Mouse (Mus musculus) cerebellum, adult 9-11 months (tissue): Measurements from ENCODE around the gene Dact3.
A peak's percentile ranks its signal among the peaks of the same experiment; 100 is the strongest.

Experiments
- DNase-seq: peaks from one replicate; pipeline ENCODE4 v3.0.0; 2022

Dact3 gene

GRCm38 (mm10) chr7:16918670-16919069 is 43.6 kb downstream of the Dact3 start:
- DNase-seq, result peak; percentile 57

GRCm38 (mm10) chr7:16919395-16920149 is 44.5 kb downstream of the Dact3 start:
- DNase-seq, result peak; percentile 68

DNA sequence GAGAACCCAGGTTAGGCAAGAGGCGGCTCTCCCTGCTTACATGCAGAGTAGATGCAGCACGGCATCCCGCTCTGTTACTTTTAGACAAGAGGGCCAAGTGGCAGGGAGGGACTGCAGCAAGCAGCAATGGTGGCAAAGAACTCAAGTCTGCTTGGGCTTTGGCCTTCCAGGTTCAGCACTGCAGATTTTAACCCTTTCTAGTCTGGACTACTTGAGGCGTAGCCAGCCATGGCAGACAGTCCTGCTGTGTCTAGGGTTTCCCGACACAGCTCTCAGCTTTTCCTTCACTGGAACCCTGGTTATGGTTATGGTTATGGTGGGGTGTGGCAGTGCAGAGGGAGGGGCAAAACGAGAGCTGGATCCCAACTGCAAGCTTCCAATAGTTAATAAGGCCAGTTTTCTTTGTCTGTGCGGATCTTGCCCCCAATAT is 45.0 kb downstream of the Dact3 start:
- DNase-seq, result no peak

DNA sequence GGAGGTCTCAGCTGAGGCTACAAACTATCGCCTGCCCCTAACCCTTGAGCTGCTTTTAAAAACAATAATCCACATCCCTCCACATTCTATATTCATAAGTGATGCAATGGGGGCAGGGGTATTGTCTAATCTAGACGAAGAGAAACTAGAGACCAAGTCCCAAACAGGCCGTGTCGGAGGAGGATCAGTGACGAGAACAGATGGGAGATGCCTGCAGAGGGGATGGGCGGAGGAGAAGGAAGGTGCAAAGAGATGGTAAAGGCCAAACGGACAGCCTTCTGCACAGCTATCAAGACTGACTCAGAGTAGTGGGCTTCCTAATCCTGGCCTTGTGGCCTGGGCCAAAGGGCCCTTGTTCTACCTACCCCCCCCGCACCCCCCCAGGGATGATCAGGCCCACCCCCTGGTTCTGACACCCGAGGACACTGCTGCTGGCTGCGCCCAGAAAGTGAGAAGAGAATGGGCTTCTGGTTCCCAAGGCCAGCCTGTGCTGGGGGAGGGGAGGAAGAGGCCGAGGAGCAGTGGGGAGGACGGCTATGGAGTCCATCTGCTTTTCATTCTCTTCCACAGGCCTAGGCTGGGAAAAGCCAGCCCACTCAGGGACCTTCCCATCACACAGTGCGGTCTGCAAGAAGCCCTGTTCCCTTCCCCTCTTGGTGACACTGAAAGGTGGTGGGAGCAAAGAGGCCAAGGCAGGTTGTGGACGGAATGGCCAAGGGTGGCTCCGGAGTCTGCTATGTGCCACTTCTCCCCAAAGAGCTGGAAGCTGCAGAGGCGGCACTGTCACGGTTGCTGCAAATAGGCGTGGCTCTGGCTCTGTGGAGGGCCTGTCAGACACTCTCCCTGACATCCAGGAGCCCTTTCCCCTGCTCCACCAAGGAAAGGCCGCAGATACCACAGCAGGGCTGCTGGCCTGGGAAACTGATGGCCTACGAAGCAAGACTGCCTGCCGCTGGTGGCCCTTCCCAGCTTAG is 46.0 kb downstream of the Dact3 start:
- peak; percentile 75 for DNase-seq

DNA sequence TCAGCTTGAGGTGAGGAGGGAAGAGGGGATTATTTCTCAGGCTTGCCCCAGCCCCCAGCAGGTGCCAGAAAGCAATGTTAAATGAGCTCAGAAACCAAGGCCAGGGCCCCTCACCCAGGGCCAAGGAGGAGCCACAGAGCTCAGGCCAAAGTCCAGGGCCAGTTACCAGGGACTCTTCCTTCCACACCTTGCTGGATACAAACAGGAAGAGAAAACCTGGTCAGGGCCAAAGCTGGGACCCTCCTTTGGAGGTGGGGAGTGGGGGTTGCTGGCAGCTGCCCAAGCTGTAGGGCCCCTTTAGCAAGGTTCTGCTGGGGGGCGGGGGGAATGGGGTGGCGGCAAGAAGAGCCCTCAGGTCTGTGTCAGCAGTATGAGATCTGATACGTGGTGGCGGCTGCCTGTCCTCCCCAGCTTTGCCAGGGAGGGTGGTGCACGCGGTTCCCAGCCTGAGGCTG is 46.8 kb downstream of the Dact3 start:
- peak; percentile 75 for DNase-seq

DNA sequence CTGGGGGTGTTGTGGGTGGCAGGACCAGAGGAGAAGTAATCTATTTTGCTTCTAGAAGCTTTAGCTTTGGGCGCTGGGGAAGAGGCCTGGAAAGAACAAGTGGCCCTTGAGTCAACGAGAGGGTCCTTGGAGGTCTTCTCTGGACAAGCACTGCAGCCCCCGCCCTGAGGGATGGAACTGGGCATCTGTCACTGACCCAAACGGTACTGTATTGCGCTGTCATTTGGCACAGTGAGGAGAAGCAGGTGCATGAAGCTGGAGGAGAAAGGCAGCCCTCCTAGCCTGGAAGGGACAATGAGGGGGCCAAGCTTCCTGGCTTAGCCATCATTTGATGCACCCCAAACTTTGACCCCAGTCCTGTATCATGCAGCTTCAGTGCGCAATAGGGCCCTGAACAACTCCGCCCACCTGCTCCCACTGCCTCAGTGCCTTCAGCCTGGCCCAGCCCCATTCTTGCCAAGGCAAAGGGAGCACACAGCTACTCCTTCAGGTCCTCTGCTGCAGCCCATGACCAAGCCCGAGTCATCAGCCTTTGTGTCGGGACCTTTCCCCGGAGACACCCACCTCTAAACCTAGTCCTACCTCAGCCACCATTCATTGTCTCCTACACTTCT is 47.4 kb downstream of the Dact3 start:
- DNase-seq, result peak; percentile 83

GRCm38 (mm10) chr7:16923283-16924036 is 48.3 kb downstream of the Dact3 start:
- peak; percentile 87 for DNase-seq

DNA sequence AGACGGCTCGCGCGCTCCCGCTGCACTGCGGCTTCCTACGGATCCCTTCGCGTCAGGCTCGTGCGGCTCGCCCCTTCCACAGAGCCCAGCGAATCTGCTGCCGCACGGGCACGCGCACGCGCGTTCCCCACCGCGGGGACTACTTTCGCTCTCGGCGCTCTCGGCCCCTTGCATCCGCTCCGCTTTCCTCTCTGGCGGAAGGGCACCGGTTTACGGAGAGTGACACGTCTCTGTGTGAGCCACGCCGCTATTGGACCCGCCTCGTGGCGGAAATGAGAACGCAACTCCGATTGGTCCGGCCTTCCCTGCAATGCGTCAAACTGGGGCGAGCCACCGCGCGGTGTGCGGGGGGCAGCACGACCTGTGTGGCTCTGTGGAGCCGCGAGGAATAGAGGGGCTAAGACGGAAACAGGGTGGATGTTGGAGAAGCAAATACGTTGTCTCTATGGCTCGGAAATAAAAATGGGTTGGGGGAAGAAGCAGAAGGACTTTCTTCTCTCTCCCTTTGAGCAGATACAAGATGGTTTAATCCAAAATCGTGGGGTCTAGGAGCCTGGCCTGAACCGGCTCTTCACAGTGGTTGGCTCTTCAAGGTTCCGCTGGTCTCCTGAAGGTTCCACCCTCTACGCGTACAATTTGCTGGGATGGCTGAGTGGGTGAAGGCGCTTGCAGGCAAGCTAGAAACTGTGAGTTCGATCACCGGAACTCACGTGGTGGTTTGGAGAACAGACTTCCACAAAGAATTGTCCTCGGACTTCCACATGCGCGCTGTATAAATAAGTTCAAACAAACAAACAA is 49.1 kb downstream of the Dact3 start, which contains the start of gene Calm3:
Gene Calm3, minus strand, starts transcription at position 78 of the 798 bp plus-strand sequence.
- DNase-seq, result peak; percentile 100

GRCm38 (mm10) chr7:16928341-16928740 is 53.2 kb downstream of the Dact3 start:
- DNase-seq, result no peak

GRCm38 (mm10) chr7:16930850-16931249 is 55.7 kb downstream of the Dact3 start:
- peak; percentile 80 for DNase-seq

GRCm38 (mm10) chr7:16931968-16932627 is 57.0 kb downstream of the Dact3 start:
- DNase-seq, result peak; percentile 88

- peak; percentile 79 for DNase-seq
Measured at GRCm38 (mm10) chr7:16932704-16933577, 57.8 kb downstream of the Dact3 start.
